Mouse (Mus musculus) ES-E14 (cell line): ENCODE measurements around the gene Lhfpl3. TPM values are rescaled to one million over a fixed set of nuclear protein-coding genes. Genes with fewer than 3 reads are reported as not detected.

Experiments used
- DNase-seq: peaks from one replicate; pipeline ENCODE4 v3.0.0-alpha.2; 2013; ENCODE audit warnings: low read depth, low spot score
- H3K27ac ChIP-seq: 2 replicates; pipeline ENCODE4 v1.5.1; 2012; ENCODE audit warnings: low read depth, mild to moderate bottlenecking, low read length, moderate library complexity, mixed read lengths; ENCODE audit not compliant: poor library complexity, insufficient read depth, severe bottlenecking
- H3K36me3 ChIP-seq: 2 replicates; pipeline ENCODE4 v1.6.1; 2012; ENCODE audit warnings: mild to moderate bottlenecking, low read length, moderate library complexity, mixed read lengths; ENCODE audit not compliant: control insufficient read depth, poor library complexity, insufficient read depth, severe bottlenecking
- H3K4me1 ChIP-seq, 2 experiments: fragments of 150-350 bp in 1 of 2; sonication (generic) in 1 of 2; 2 replicates each; pipeline ENCODE4 v1.6.1; 2012; ENCODE audit warnings: low read length in 2 of 2, mild to moderate bottlenecking in 1 of 2, mixed read lengths in 1 of 2; ENCODE audit not compliant: control insufficient read depth in 2 of 2, insufficient read depth in 2 of 2, poor library complexity in 1 of 2
- H3K4me3 ChIP-seq, 2 experiments: fragments of 150-350 bp in 1 of 2; sonication (generic) in 1 of 2; 2 replicates each; pipeline ENCODE4 v1.5.1; 2012; ENCODE audit warnings: low read length in 2 of 2, low read depth in 1 of 2, mild to moderate bottlenecking in 1 of 2, mixed read lengths in 1 of 2; ENCODE audit not compliant: insufficient read depth in 1 of 2, poor library complexity in 1 of 2, severe bottlenecking in 1 of 2
- H3K9ac ChIP-seq: 2 replicates; pipeline ENCODE4 v1.6.1; 2012; ENCODE audit warnings: low read depth, mild to moderate bottlenecking, low read length, mixed read lengths; ENCODE audit not compliant: poor library complexity, insufficient read depth, severe bottlenecking
- H3K9me3 ChIP-seq: fragments of 150-350 bp; sonication (generic); 2 replicates; pipeline ENCODE4 v1.6.1; 2012; ENCODE audit warnings: low read depth, mild to moderate bottlenecking, low read length; ENCODE audit not compliant: control insufficient read depth, insufficient read depth
- CHD2 ChIP-seq: IDR thresholded peaks from 2 replicates; pipeline ENCODE4 v1.6.1; 2014; ENCODE audit warnings: mild to moderate bottlenecking, low read depth, low read length, inconsistent platforms
- HCFC1 ChIP-seq: IDR thresholded peaks from 2 replicates; pipeline ENCODE4 v1.6.1; 2012; ENCODE audit warnings: low read length, inconsistent platforms, borderline replicate concordance; ENCODE audit not compliant: insufficient read depth
- MAFK ChIP-seq: IDR thresholded peaks from 2 replicates; pipeline ENCODE4 v1.6.1; 2014; ENCODE audit warnings: mild to moderate bottlenecking, low read depth, low read length, inconsistent platforms; ENCODE audit not compliant: insufficient read depth
- ZC3H11A ChIP-seq: IDR thresholded peaks from 2 replicates; pipeline ENCODE4 v1.6.1; 2012; ENCODE audit warnings: low read depth, mild to moderate bottlenecking, inconsistent platforms, low read length, borderline replicate concordance
- ZNF384 ChIP-seq: IDR thresholded peaks from 2 replicates; pipeline ENCODE4 v1.6.1; 2012; ENCODE audit warnings: low read depth, low read length, inconsistent platforms
- in situ Hi-C, 2 experiments: fragments of 600-800 bp; cut with MboI; formaldehyde crosslinking; loops; one replicate each; pipeline ENCODE4 v1.15.1; 2025; ENCODE audit warnings: low sequenced_read_pairs in 2 of 2, inconsistent platforms in 1 of 2; ENCODE audit not compliant: unreplicated experiment in 2 of 2
- total RNA-seq: library from RNA; depleted of rRNA; stranded (reverse); fragments of 300-350 nt; gene quantifications from 2 replicates; pipeline ENCODE4 v1.2.3, GENCODE M21; 2012

Gene Lhfpl3
- total RNA-seq, 1 experiment = not detected

- TF ChIP-seq ZC3H11A (peak; percentile 42), HCFC1 (no peak), MAFK (no peak), ZNF384 (no peak), CHD2 (no peak)
- in situ Hi-C loops = no loop called here
- peaks cover 0 to 7% of the 10 kb centered on the region in 2 experiments; a peak in 2 of 4 replicates for H3K4me1 ChIP-seq
- DNase-seq = peak; percentile 77
- H3K27ac ChIP-seq = no peak overlapping the region
- H3K36me3 ChIP-seq = no peaks in the 10 kb centered on the region
- H3K9me3 ChIP-seq = no peaks in the 10 kb centered on the region
- no peak overlapping the region for H3K4me3 ChIP-seq
- H3K9ac ChIP-seq = no peak overlapping the region
Measured at GRCm38 (mm10) chr5:23251462-23252224, 505.8 kb downstream of the Lhfpl3 start.

DNA sequence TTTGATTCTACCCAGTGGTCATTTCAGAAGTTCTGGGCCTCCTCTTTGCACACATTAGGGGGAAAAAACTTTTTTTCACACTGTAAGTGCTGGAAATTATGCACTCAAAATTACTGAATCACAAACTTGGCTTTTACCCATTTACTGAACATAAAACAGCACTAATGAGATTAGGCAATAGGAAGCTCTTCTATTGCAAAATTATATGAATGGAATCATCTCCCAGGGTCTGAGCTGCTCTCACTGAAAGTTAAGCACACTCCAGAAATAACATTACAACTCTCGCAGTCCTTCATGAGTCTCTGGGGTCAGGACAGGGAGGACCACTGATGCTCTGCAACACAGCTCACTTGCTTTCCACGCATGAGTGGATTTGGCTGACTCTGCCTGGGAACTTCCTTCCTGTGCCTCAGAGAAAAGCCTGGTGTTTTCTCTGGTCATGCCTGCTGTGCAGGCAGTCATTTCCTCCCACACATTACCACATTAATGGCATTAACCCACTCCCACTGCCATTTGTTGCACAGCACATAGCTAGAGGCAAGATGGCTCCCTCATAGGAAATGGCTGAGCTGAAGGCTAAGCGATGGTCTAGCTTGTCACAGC is 510.1 kb downstream of the Lhfpl3 start:
- in situ Hi-C loops = no loop called here
- TF ChIP-seq HCFC1 (no peak), MAFK (no peak), ZNF384 (no peak), CHD2 (no peak), ZC3H11A (no peak)
- Histone ChIP-seq H3K4me3 (no peak overlapping the region), H3K36me3 (no peaks in the 10 kb centered on the region), H3K27ac (no peak overlapping the region), H3K4me1 (peaks cover 0 to 6% of the 10 kb centered on the region in 2 experiments; a peak in 2 of 4 replicates), H3K9ac (no peak overlapping the region), H3K9me3 (no peaks in the 10 kb centered on the region)
- no peak for DNase-seq

DNA sequence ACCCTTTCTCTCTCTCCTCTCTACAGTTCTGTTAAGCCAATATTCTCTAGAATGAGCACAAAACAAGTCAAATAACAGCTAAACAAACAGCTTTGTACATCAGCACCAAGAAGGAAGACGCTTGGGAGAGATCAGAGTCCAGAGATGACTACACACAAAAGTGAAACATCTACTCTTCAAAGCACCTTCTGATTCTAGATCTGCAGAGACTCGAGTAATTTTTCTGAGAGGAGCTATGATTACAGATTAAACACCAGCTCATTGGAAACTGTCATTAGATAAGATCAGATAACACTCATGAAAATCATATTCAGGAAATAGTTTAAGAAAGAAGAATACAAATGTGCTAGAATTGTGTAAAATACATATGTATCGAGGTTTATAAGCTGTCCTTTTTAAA is 527.5 kb downstream of the Lhfpl3 start:
- Histone ChIP-seq H3K36me3 (no peaks in the 10 kb centered on the region), H3K9ac (no peak overlapping the region), H3K4me1 (no peaks in the 10 kb centered on the region), H3K27ac (no peak overlapping the region), H3K9me3 (no peaks in the 10 kb centered on the region), H3K4me3 (no peak overlapping the region)
- no peak for DNase-seq
- in situ Hi-C loops = no loop called here
- TF ChIP-seq CHD2 = no peak
- TF ChIP-seq ZC3H11A = no peak
- TF ChIP-seq HCFC1 = no peak
- TF ChIP-seq ZNF384 = no peak
- TF ChIP-seq MAFK = no peak

DNA sequence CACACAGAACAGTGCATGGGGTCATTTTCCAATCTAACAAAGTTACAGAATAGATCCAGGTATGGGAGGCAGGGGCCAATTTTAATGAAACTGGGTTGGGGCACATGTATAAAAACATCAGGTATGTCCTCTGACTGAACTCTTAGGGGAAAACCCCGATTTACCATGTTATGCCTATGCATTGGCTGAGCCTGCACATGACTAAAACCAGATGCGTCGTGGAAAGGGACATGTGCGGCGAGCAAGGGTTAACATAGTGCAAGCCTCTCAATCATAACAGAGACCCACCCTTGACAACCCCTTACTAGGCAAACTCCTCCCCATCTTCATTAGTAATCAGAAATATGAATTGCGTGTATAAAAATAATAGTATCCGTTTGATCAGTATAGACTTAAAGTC is 533.5 kb downstream of the Lhfpl3 start:
- Histone ChIP-seq H3K4me1 (0 out of 4 replicates have a peak, but pooled peaks cover 0 to 3% of the 10 kb centered on the region in 2 experiments), H3K4me3 (no peak overlapping the region), H3K36me3 (no peaks in the 10 kb centered on the region), H3K9me3 (no peaks in the 10 kb centered on the region), H3K9ac (no peak overlapping the region), H3K27ac (no peak overlapping the region)
- no peak for DNase-seq
- no peak for TF ChIP-seq CHD2
- TF ChIP-seq MAFK = no peak
- TF ChIP-seq ZNF384 = no peak
- TF ChIP-seq ZC3H11A = no peak
- in situ Hi-C loops = no loop called here
